Mouse (Mus musculus): ENCODE results near the gene Sco1.

Gene Sco1

GRCm38 (mm10) chr11:67043007-67043406 is 9.5 kb upstream of the Sco1 start:
- DNase-seq (ENCODE audit: low spot score in 2 of 2) = no peak

GRCm38 (mm10) chr11:67044959-67045358 is 7.5 kb upstream of the Sco1 start:
- DNase-seq (ENCODE audit: low spot score in 2 of 2) = no peak

- DNase-seq (ENCODE audit: low spot score in 2 of 2) = no peak
Observed at GRCm38 (mm10) chr11:67047199-67047598, 5.3 kb upstream of the Sco1 start.

- DNase-seq (ENCODE audit: low spot score in 2 of 2) = no peak
Observed at GRCm38 (mm10) chr11:67048496-67048895, 4.0 kb upstream of the Sco1 start.

GRCm38 (mm10) chr11:67049256-67049655 is 3.2 kb upstream of the Sco1 start:
- DNase-seq (ENCODE audit: low spot score in 2 of 2) = no peak

- no peak for DNase-seq (ENCODE audit: low spot score in 2 of 2)
Observed at GRCm38 (mm10) chr11:67051676-67052320, 672 bp upstream of the Sco1 start.

GRCm38 (mm10) chr11:67054754-67055365 is 2.4 kb downstream of the Sco1 start:
- no peak for DNase-seq (ENCODE audit: low spot score in 2 of 2)

- no peak for DNase-seq (ENCODE audit: low spot score in 2 of 2)
Observed at GRCm38 (mm10) chr11:67061311-67061710, 8.8 kb downstream of the Sco1 start.

GRCm38 (mm10) chr11:67062726-67063125 is 10.3 kb downstream of the Sco1 start:
- no peak for DNase-seq (ENCODE audit: low spot score in 2 of 2)

- DNase-seq (ENCODE audit: low spot score in 2 of 2) = no peak
Observed at GRCm38 (mm10) chr11:67067741-67068140, 15.3 kb downstream of the Sco1 start.

GRCm38 (mm10) chr11:67072615-67073130 is 20.2 kb downstream of the Sco1 start:
- no peak for DNase-seq (ENCODE audit: low spot score in 2 of 2)

GRCm38 (mm10) chr11:67075036-67075435 is 22.6 kb downstream of the Sco1 start:
- no peak for DNase-seq (ENCODE audit: low spot score in 2 of 2)

- no peak for DNase-seq (ENCODE audit: low spot score in 2 of 2)
Observed at GRCm38 (mm10) chr11:67076781-67077180, 24.3 kb downstream of the Sco1 start.

- DNase-seq (ENCODE audit: low spot score in 2 of 2) = no peak
Observed at GRCm38 (mm10) chr11:67077435-67077834, 25.0 kb downstream of the Sco1 start.

- no peak for DNase-seq (ENCODE audit: low spot score in 2 of 2)
Observed at GRCm38 (mm10) chr11:67078000-67078399, 25.5 kb downstream of the Sco1 start, which contains the start of gene Myh3. Gene Myh3, plus strand, starts transcription at chr11:67078300.

GRCm38 (mm10) chr11:67078888-67079287 is 26.4 kb downstream of the Sco1 start:
- no peak for DNase-seq (ENCODE audit: low spot score in 2 of 2)

- no peak for DNase-seq (ENCODE audit: low spot score in 2 of 2)
Observed at GRCm38 (mm10) chr11:67079740-67080139, 27.3 kb downstream of the Sco1 start.

GRCm38 (mm10) chr11:67080168-67080567 is 27.7 kb downstream of the Sco1 start:
- DNase-seq (ENCODE audit: low spot score in 2 of 2) = peak in 1 of 2 experiments; percentile 46

GRCm38 (mm10) chr11:67081125-67081649 is 28.7 kb downstream of the Sco1 start:
- DNase-seq (ENCODE audit: low spot score in 2 of 2) = no peak

- no peak for DNase-seq (ENCODE audit: low spot score in 2 of 2)
Observed at GRCm38 (mm10) chr11:67082188-67082587, 29.7 kb downstream of the Sco1 start.

- no peak for DNase-seq (ENCODE audit: low spot score in 2 of 2)
Observed at GRCm38 (mm10) chr11:67082793-67083192, 30.3 kb downstream of the Sco1 start.

- no peak for DNase-seq (ENCODE audit: low spot score in 2 of 2)
Observed at GRCm38 (mm10) chr11:67083239-67083638, 30.8 kb downstream of the Sco1 start.

GRCm38 (mm10) chr11:67083712-67084340 is 31.4 kb downstream of the Sco1 start:
- DNase-seq (ENCODE audit: low spot score in 2 of 2) = no peak

All from thymus, postnatal 10 days (tissue).